Mouse (Mus musculus) embryonic fibroblast, embryonic 13.5 days (primary cell): ENCODE results near the gene Galnt16.

Source experiments
- CTCF ChIP-seq: IDR thresholded peaks from 2 replicates; pipeline ENCODE4 v1.5.1; 2011; ENCODE audit warnings: mild to moderate bottlenecking, control low read depth, low read length, moderate library complexity, borderline replicate concordance; ENCODE audit not compliant: insufficient read depth
- POLR2A ChIP-seq: IDR thresholded peaks from 2 replicates; pipeline ENCODE4 v1.6.1; 2011; ENCODE audit warnings: low read depth, mild to moderate bottlenecking, control low read depth, low read length, moderate library complexity

GRCm38 (mm10) chr12:80668391-80668790, 150.3 kb downstream of the Galnt16 start:
- TF ChIP-seq CTCF (no peak), POLR2A (no peak)
